Mouse (Mus musculus) mouse embryonic stem cell (cell line): ENCODE data around the gene Tedc2.

Experiments
- in situ Hi-C, 2 experiments: fragments of 300-500 bp; cut with MboI; formaldehyde crosslinking; loops; 1 replicate in 1 of 2; 3 replicates in 1 of 2; pipeline ENCODE4 v1.14.3; 2019 to 2020; ENCODE audit warnings: low sequenced_read_pairs in 2 of 2, low pct_unique_long_range_greater_than_20kb in 1 of 2, mixed read lengths in 1 of 2; ENCODE audit not compliant: unreplicated experiment in 1 of 2

Tedc2 gene

GRCm38 (mm10) chr17:24220435-24221411 lies at the start of gene Tedc2:
Gene Tedc2, minus strand, starts transcription at chr17:24220851.
- in situ Hi-C loops = no loop called here

GRCm38 (mm10) chr17:24267133-24267532 lies 46.5 kb upstream of the Tedc2 start:
- in situ Hi-C loops = no loop called here

- in situ Hi-C loops = no loop called here
These were observed 44.1 kb upstream of the Tedc2 start for GRCm38 (mm10) chr17:24264766-24265165.

GRCm38 (mm10) chr17:24260516-24260915 lies 39.9 kb upstream of the Tedc2 start:
- in situ Hi-C loops = no loop called here

- in situ Hi-C loops = no loop called here
These were observed 39.1 kb upstream of the Tedc2 start for GRCm38 (mm10) chr17:24259702-24260101.

- in situ Hi-C loops = no loop called here
These were observed 38.3 kb upstream of the Tedc2 start for GRCm38 (mm10) chr17:24258981-24259380.

GRCm38 (mm10) chr17:24252329-24252728 lies 31.7 kb upstream of the Tedc2 start:
- in situ Hi-C loops = no loop called here

GRCm38 (mm10) chr17:24251320-24252069 lies 30.8 kb upstream of the Tedc2 start, which contains the start of gene Ccnf:
Gene Ccnf, minus strand, starts transcription at chr17:24251484.
- in situ Hi-C loops = no loop called here

- in situ Hi-C loops = no loop called here
These were observed 30.3 kb upstream of the Tedc2 start for GRCm38 (mm10) chr17:24250988-24251319.

- in situ Hi-C loops = no loop called here
These were observed 28.0 kb upstream of the Tedc2 start for GRCm38 (mm10) chr17:24248641-24249040.

GRCm38 (mm10) chr17:24244061-24244460 lies 23.4 kb upstream of the Tedc2 start:
- in situ Hi-C loops = no loop called here

- in situ Hi-C loops = no loop called here
These were observed 22.8 kb upstream of the Tedc2 start for GRCm38 (mm10) chr17:24243311-24243969.

- in situ Hi-C loops = no loop called here
These were observed 16.3 kb upstream of the Tedc2 start for GRCm38 (mm10) chr17:24236921-24237320.

- in situ Hi-C loops = no loop called here
These were observed 15.8 kb upstream of the Tedc2 start for GRCm38 (mm10) chr17:24236479-24236878.

GRCm38 (mm10) chr17:24227941-24228340 lies 7.3 kb upstream of the Tedc2 start:
- in situ Hi-C loops = no loop called here

GRCm38 (mm10) chr17:24226721-24227120 lies 6.1 kb upstream of the Tedc2 start:
- in situ Hi-C loops = no loop called here

GRCm38 (mm10) chr17:24225851-24226250 lies 5.2 kb upstream of the Tedc2 start:
- in situ Hi-C loops = no loop called here

GRCm38 (mm10) chr17:24224741-24225140 lies 4.1 kb upstream of the Tedc2 start:
- in situ Hi-C loops = no loop called here

- in situ Hi-C loops = no loop called here
These were observed 2.9 kb upstream of the Tedc2 start for GRCm38 (mm10) chr17:24223513-24223912.
